In genomic region chr2:158316371-158316770, GRCm38 (mm10) we compare ENCODE assay signal across 12 mouse cellular contexts. TPM values are rescaled to one million over a fixed set of nuclear protein-coding genes. Genes with fewer than 3 reads are reported as not detected.
DNase-seq lines count a peak whose midpoint lies in the region; TF ChIP-seq lines count a peak whose summit lies in the region.
"Had no signal": no experiment of that assay in that cellular context is flagged by ENCODE, and none has a peak within 500 bp of the region (broad histone marks: within the 10 kb centered on the region; RNA-seq: fewer than 3 reads in every experiment).

No protein-coding gene starts in this region.

- H3K36me3 ChIP-seq in spleen, adult 2 months (ENCODE audit: control insufficient read depth, insufficient read depth, low read length): no peaks in the 10 kb centered on the region
- H3K36me3 ChIP-seq in splenic B cell, adult 2 months (ENCODE audit: control insufficient read depth, insufficient read depth, low read length, poor library complexity, severe bottlenecking): no peaks in the 10 kb centered on the region
- H3K36me3 ChIP-seq: heart, embryonic 10.5 days had no signal

- peaks cover 2% of the 10 kb centered on the region; the same call in 1 of the 2 replicates for H3K4me1 ChIP-seq in spleen, adult 2 months (ENCODE audit: control insufficient read depth, insufficient read depth, insufficient read length)
- H3K4me1 ChIP-seq in cortical plate, adult 2 months (ENCODE audit: control insufficient read depth, insufficient read depth, low read length): peaks cover 1% of the 10 kb centered on the region; the same call in 1 of the 2 replicates
- H3K4me1 ChIP-seq: heart, embryonic 10.5 days had no signal

- intact Hi-C loops in gastrocnemius, postnatal 14 days (cut with DNase I; ENCODE audit: low total_unique reads): no loop called here

- no peaks in the 10 kb centered on the region for H3K27me3 ChIP-seq in spleen, adult 2 months (ENCODE audit: control insufficient read depth, insufficient read depth, low read length)
- H3K27me3 ChIP-seq in splenic B cell, adult 2 months (ENCODE audit: control insufficient read depth, insufficient read depth, low read length, poor library complexity, severe bottlenecking): no peaks in the 10 kb centered on the region; the same call in 1 of the 2 replicates

- peak; percentile 6 to 16 for DNase-seq in cerebellum, postnatal 36 days
- DNase-seq in cerebellum, adult 8-10 months: no peak
- DNase-seq in spleen, adult 2 months (ENCODE audit: low read depth in 1 of 2, low spot score in 2 of 2): peak in 1 of 2 experiments; percentile 15
- DNase-seq in spleen, postnatal 14 days (ENCODE audit: low spot score in 2 of 2): no peak
- peak; percentile 24 for DNase-seq in splenic B cell, adult 2 months (ENCODE audit: low read depth, low spot score)
- no peak for DNase-seq in layer of hippocampus, adult 8-10 months (ENCODE audit: low spot score in 2 of 2)
- DNase-seq in gastrocnemius, postnatal 14 days: no peak

- TF ChIP-seq POLR2A in spleen, adult 2 months (IDR thresholded peaks at IDR 0.05; ENCODE audit: low read depth, low read length): no peak
- TF ChIP-seq POLR2A in cortical plate, adult 2 months (IDR thresholded peaks at IDR 0.05; ENCODE audit: extremely low read depth, insufficient read depth, low read length): no peak

- H3K4me3 ChIP-seq in spleen, adult 2 months (ENCODE audit: extremely low read depth, insufficient read depth, insufficient read length): no peak overlapping the region
- no peak overlapping the region for H3K4me3 ChIP-seq in cortical plate, adult 2 months (ENCODE audit: insufficient read depth, low read length)
- H3K4me3 ChIP-seq: heart, embryonic 10.5 days had no signal

- TF ChIP-seq CTCF in spleen, adult 2 months (IDR thresholded peaks at IDR 0.05; ENCODE audit: extremely low read depth, insufficient read depth, insufficient read length, insufficient replicate concordance): peak; percentile 35; the same call in 1 of the 2 replicates
- 0 out of 2 replicates have a peak, but pooled peaks have one; percentile 19 for TF ChIP-seq CTCF in cortical plate, adult 2 months (IDR thresholded peaks at IDR 0.05; ENCODE audit: extremely low read depth, insufficient read depth, low read length)

- no peak overlapping the region for H3K27ac ChIP-seq in spleen, adult 2 months (ENCODE audit: insufficient read depth, low read length)
- no peak overlapping the region for H3K27ac ChIP-seq in cortical plate, adult 2 months (ENCODE audit: insufficient read depth, low read length)
- H3K27ac ChIP-seq: heart, embryonic 10.5 days had no signal

- WGBS in spleen, adult 2 months: 78% methylated on average over 8 of the region's 8 CpGs

RNA-seq across cellular contexts. Expression of gene Lbp, which starts 10.1 kb away (rescaled TPM):
- polyA plus RNA-seq in spleen, adult 2 months (2012; rRNA removed): 3.3 and 4.1 TPM in 2 replicates
- polyA plus RNA-seq in cortical plate, adult 2 months (2012; rRNA removed): 1.5 and 5.0 TPM in 2 replicates
- total RNA-seq in layer of hippocampus, adult 8-10 months (2022): 1 to 10 TPM; 2.1 to 2.9 (median 2.6) TPM
- 10 to 100 TPM in 1 of 2 experiments, 1 to 10 TPM in 1; 7.8 to 12.7 TPM for total RNA-seq in gastrocnemius, postnatal 14 days (2021)

RNA-seq across cellular contexts. Expression of gene Bpi, which starts 58.5 kb away (rescaled TPM):
- polyA plus RNA-seq in spleen, adult 2 months (2012; rRNA removed): 0.07 TPM in 1 of 2 replicates, not detected in the other
- polyA plus RNA-seq in cortical plate, adult 2 months (2012; rRNA removed): not detected in 2 replicates
- not detected for total RNA-seq in layer of hippocampus, adult 8-10 months (2022)
- not detected for total RNA-seq in gastrocnemius, postnatal 14 days (2021)
- total RNA-seq: left cerebral cortex, adult 8-10 months had no signal
- polyA plus RNA-seq: embryonic facial prominence, embryonic 14.5 days; heart, embryonic 10.5 days; midbrain, embryonic 14.5 days had no signal

RNA-seq across cellular contexts. Expression of gene Snhg11, which starts 59.1 kb away (rescaled TPM):
- 0.04 and 0.11 TPM in 2 replicates for polyA plus RNA-seq in spleen, adult 2 months (2012; rRNA removed)
- polyA plus RNA-seq in cortical plate, adult 2 months (2012; rRNA removed): 1,659 and 1,881 TPM in 2 replicates
- 100 to 1,000 TPM; 519 to 896 (median 704) TPM for total RNA-seq in layer of hippocampus, adult 8-10 months (2022)
- under 1 TPM; 0.06 to 0.20 TPM for total RNA-seq in gastrocnemius, postnatal 14 days (2021)

Comparison
In these comparisons a context has a peak if more than half of its experiments do, and no peak if none do; other contexts are left out.
1. DNase-seq: peak in cerebellum, postnatal 36 days (2 of 2) and splenic B cell, adult 2 months (single experiment); none in cerebellum, adult 8-10 months (single experiment), spleen, postnatal 14 days (0 of 2), layer of hippocampus, adult 8-10 months (0 of 2) and gastrocnemius, postnatal 14 days (single experiment).
2. RNA of gene Snhg11, which starts 59.1 kb away (total RNA-seq): 519 to 896 TPM in layer of hippocampus, adult 8-10 months; 0.06 to 0.20 TPM in gastrocnemius, postnatal 14 days; every median in the first group is over 100 times any median in the second.